Mouse (Mus musculus) kidney, adult 2 months (tissue): ENCODE measurements around the gene Gstp2.

ENCODE experiments used
- CTCF ChIP-seq: fragments of 200-500 bp; conservative IDR thresholded peaks from 2 replicates; pipeline ENCODE4 v1.5.1; 2011; ENCODE audit warnings: low read depth, mild to moderate bottlenecking, control low read depth, low read length, moderate library complexity, mixed read lengths; ENCODE audit not compliant: insufficient read depth, insufficient read length
- POLR2A ChIP-seq: fragments of 200-500 bp; IDR thresholded peaks from one replicate; pipeline ENCODE4 v1.6.1; 2011; ENCODE audit warnings: low read depth, low read length, control low read depth

DNA sequence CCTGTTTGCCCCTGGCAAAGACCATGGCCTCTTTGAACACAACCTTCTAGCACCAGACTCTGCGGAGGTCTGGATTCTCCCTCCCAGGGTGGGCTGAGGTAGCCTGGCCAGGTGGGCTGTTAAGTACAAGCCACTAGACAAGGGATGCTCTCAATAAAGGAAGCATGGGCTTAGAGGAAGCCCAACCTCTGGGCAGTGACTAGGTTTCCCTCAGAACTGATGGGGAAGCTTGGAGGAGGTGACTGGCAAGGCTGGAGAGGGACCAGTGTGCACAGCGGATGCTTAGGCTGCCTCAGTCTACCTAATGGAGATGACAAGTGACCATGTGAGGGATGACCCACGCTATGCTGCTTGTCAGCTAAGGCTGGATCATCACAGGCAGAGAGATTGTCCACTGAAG, 53.9 kb downstream of the Gstp2 start:
- no peak for TF ChIP-seq CTCF
- TF ChIP-seq POLR2A = peak; percentile 44
